Mouse (Mus musculus): ENCODE results near the gene Ip6k2.

DNA sequence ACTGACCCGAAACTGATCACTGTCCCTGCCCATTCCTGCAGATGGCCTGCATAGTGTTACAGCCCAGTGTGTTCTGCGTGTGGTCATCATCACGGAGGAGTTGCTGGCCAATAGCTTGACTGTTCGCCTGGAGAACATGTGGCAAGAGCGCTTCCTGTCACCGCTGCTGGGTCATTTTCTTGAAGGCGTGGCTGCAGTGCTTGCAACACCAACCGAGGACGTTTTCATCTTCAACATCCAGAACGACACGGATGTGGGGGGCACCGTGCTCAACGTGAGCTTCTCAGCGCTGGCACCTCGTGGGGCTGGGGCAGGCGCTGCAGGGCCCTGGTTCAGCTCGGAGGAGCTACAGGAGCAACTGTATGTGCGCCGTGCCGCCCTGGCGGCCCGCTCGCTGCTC, 48.0 kb downstream of the Ip6k2 start:
- TF ChIP-seq CTCF (IDR thresholded peaks at IDR 0.05; ENCODE audit: low read depth, low read length) = no peak
- no peak for TF ChIP-seq GATA1 (IDR thresholded peaks at IDR 0.05; ENCODE audit: borderline replicate concordance, low read length)
- TF ChIP-seq TAL1 (conservative IDR thresholded peaks at IDR 0.05; ENCODE audit: low read depth, low read length) = no peak
